ENCODE assay signal across 8 mouse cellular contexts in genomic region chr4:133659497-133660192, GRCm38 (mm10). TPM values are rescaled to one million over a fixed set of nuclear protein-coding genes. Genes with fewer than 3 reads are reported as not detected.
A peak's percentile ranks its signal among the peaks of the same experiment; 100 is the strongest.
DNase-seq lines count a peak whose midpoint lies in the region; ATAC-seq and TF ChIP-seq lines count a peak whose summit lies in the region.

No protein-coding gene starts in this region.

- WGBS in forebrain, embryonic 15.5 days: 17% methylated on average over 15 of the region's 15 CpGs
- 18% methylated on average over 15 of the region's 15 CpGs for WGBS in hindbrain, embryonic 11.5 days
- WGBS in limb, embryonic 14.5 days: 3% methylated on average over 15 of the region's 15 CpGs
- 15% methylated on average over 15 of the region's 15 CpGs for WGBS in midbrain, embryonic 15.5 days

- peak overlapping the region; percentile 13; the same call in 1 of the 2 replicates for H3K9ac ChIP-seq in forebrain, embryonic 15.5 days (replicated peaks)
- no peak overlapping the region for H3K9ac ChIP-seq in hindbrain, embryonic 11.5 days (ENCODE audit: low read depth, low read length)
- peak overlapping the region; percentile 41 for H3K9ac ChIP-seq in limb, embryonic 14.5 days (ENCODE audit: low read depth, low read length, severe bottlenecking)
- no peak overlapping the region for H3K9ac ChIP-seq in midbrain, embryonic 15.5 days

- no peak for ATAC-seq in forebrain, embryonic 15.5 days (replicated peaks)
- ATAC-seq in hindbrain, embryonic 11.5 days (ENCODE audit: low FRiP score): no peak
- ATAC-seq in limb, embryonic 14.5 days (ENCODE audit: low FRiP score, low read depth): peak; percentile 68
- ATAC-seq in midbrain, embryonic 15.5 days (replicated peaks): 0 out of 2 replicates have a peak, but pooled peaks have one; percentile 2

- 0 out of 2 replicates have a peak, but pooled peaks cover 3% of the 10 kb centered on the region for H3K36me3 ChIP-seq in forebrain, embryonic 15.5 days
- H3K36me3 ChIP-seq in hindbrain, embryonic 11.5 days (ENCODE audit: control insufficient read depth, insufficient read depth, low read length): no peaks in the 10 kb centered on the region
- peaks cover 15% of the 10 kb centered on the region for H3K36me3 ChIP-seq in limb, embryonic 14.5 days (ENCODE audit: control insufficient read depth, insufficient read depth, low read length)
- H3K36me3 ChIP-seq in midbrain, embryonic 15.5 days (replicated peaks): 0 out of 2 replicates have a peak, but pooled peaks cover 6% of the 10 kb centered on the region

- TF ChIP-seq POLR2A in limb, embryonic 14.5 days (IDR thresholded peaks at IDR 0.05; ENCODE audit: borderline replicate concordance, extremely low read depth, insufficient read depth, insufficient read length): no peak

- H3K9me3 ChIP-seq in forebrain, embryonic 15.5 days: no peaks in the 10 kb centered on the region
- no peaks in the 10 kb centered on the region for H3K9me3 ChIP-seq in hindbrain, embryonic 11.5 days (ENCODE audit: control insufficient read depth, low read length)
- no peaks in the 10 kb centered on the region for H3K9me3 ChIP-seq in limb, embryonic 14.5 days (ENCODE audit: control insufficient read depth, low read length)
- H3K9me3 ChIP-seq in midbrain, embryonic 15.5 days: no peaks in the 10 kb centered on the region

- H3K27me3 ChIP-seq in forebrain, embryonic 15.5 days: no peaks in the 10 kb centered on the region
- no peaks in the 10 kb centered on the region for H3K27me3 ChIP-seq in hindbrain, embryonic 11.5 days (ENCODE audit: control insufficient read depth, insufficient read depth, low read length)
- H3K27me3 ChIP-seq in limb, embryonic 14.5 days (ENCODE audit: control insufficient read depth, insufficient read depth, low read length): no peaks in the 10 kb centered on the region
- H3K27me3 ChIP-seq in midbrain, embryonic 15.5 days (replicated peaks): no peaks in the 10 kb centered on the region

- H3K4me2 ChIP-seq in forebrain, embryonic 15.5 days (replicated peaks): peak overlapping the region; percentile 25
- no peak overlapping the region for H3K4me2 ChIP-seq in hindbrain, embryonic 11.5 days (replicated peaks; ENCODE audit: low read depth, low read length)
- peak overlapping the region; percentile 52 for H3K4me2 ChIP-seq in limb, embryonic 14.5 days (replicated peaks; ENCODE audit: low read depth, low read length, severe bottlenecking)
- H3K4me2 ChIP-seq in midbrain, embryonic 15.5 days: peak overlapping the region; percentile 28

- peak overlapping the region; percentile 79 for H3K27ac ChIP-seq in forebrain, embryonic 15.5 days (replicated peaks)
- H3K27ac ChIP-seq in hindbrain, embryonic 11.5 days (ENCODE audit: low read depth, low read length): 0 out of 2 replicates have a peak overlapping the region, but pooled peaks have one; percentile 59
- H3K27ac ChIP-seq in limb, embryonic 14.5 days (replicated peaks; ENCODE audit: low read depth, low read length): peak overlapping the region; percentile 91
- peak overlapping the region; percentile 72 for H3K27ac ChIP-seq in midbrain, embryonic 15.5 days

- no peak overlapping the region for H3K4me3 ChIP-seq in forebrain, embryonic 15.5 days
- H3K4me3 ChIP-seq in hindbrain, embryonic 11.5 days (ENCODE audit: low read depth, low read length): no peak overlapping the region
- H3K4me3 ChIP-seq in limb, embryonic 14.5 days (replicated peaks; ENCODE audit: low read length): peak overlapping the region; percentile 23
- 0 out of 2 replicates have a peak overlapping the region, but pooled peaks have one; percentile 10 for H3K4me3 ChIP-seq in midbrain, embryonic 15.5 days

- peaks cover 37% of the 10 kb centered on the region for H3K4me1 ChIP-seq in forebrain, embryonic 15.5 days
- no peaks in the 10 kb centered on the region; the same call in 1 of the 2 replicates for H3K4me1 ChIP-seq in hindbrain, embryonic 11.5 days (replicated peaks; ENCODE audit: control insufficient read depth, insufficient read depth, low read length)
- H3K4me1 ChIP-seq in limb, embryonic 14.5 days (ENCODE audit: control insufficient read depth, insufficient read depth, low read length): peaks cover 23% of the 10 kb centered on the region
- peaks cover 10% of the 10 kb centered on the region for H3K4me1 ChIP-seq in midbrain, embryonic 15.5 days

- DNase-seq in A20 (ENCODE audit: low read depth, low spot score): peak; percentile 94
- DNase-seq in Muller cell, postnatal 12 days (ENCODE audit: inconsistent ontology term): peak; percentile 16
- DNase-seq in hindbrain, embryonic 11.5 days (ENCODE audit: low spot score): no peak
- peak; percentile 67 for DNase-seq in limb, embryonic 14.5 days (ENCODE audit: low spot score)
- DNase-seq in frontal cortex, postnatal 25 days (ENCODE audit: low spot score in 2 of 2): no peak
- DNase-seq in T-cell, adult 2 months (ENCODE audit: low spot score): no peak

RNA-seq across cellular contexts. Expression of gene Zdhhc18, which starts 9.7 kb away (rescaled TPM):
- 4.9 and 6.3 TPM in 2 replicates for polyA plus RNA-seq in forebrain, embryonic 15.5 days (2015; fragmentation: Nextera tagmentation; extraction: Ambion mirVana)
- 2.0 and 2.8 TPM in 2 replicates for polyA plus RNA-seq in hindbrain, embryonic 11.5 days (2014; fragmentation: Nextera tagmentation; extraction: Ambion mirVana)
- polyA plus RNA-seq in limb, embryonic 14.5 days (2012; rRNA removed): 38.0 and 46.5 TPM in 2 replicates
- polyA plus RNA-seq in limb, embryonic 14.5 days (2014; fragmentation: Nextera tagmentation; extraction: Ambion mirVana): 4.0 and 7.0 TPM in 2 replicates
- polyA plus RNA-seq in midbrain, embryonic 15.5 days (2015; fragmentation: Nextera tagmentation; extraction: Ambion mirVana): 6.4 and 9.3 TPM in 2 replicates

RNA-seq across cellular contexts. Expression of gene Pigv, which starts 12.8 kb away (rescaled TPM):
- 16.5 and 16.9 TPM in 2 replicates for polyA plus RNA-seq in forebrain, embryonic 15.5 days (2015; fragmentation: Nextera tagmentation; extraction: Ambion mirVana)
- 10.0 and 10.7 TPM in 2 replicates for polyA plus RNA-seq in hindbrain, embryonic 11.5 days (2014; fragmentation: Nextera tagmentation; extraction: Ambion mirVana)
- polyA plus RNA-seq in limb, embryonic 14.5 days (2012; rRNA removed): 12.2 and 13.7 TPM in 2 replicates
- polyA plus RNA-seq in limb, embryonic 14.5 days (2014; fragmentation: Nextera tagmentation; extraction: Ambion mirVana): 10.9 and 12.5 TPM in 2 replicates
- 16.0 and 16.2 TPM in 2 replicates for polyA plus RNA-seq in midbrain, embryonic 15.5 days (2015; fragmentation: Nextera tagmentation; extraction: Ambion mirVana)

RNA-seq across cellular contexts. Expression of gene Sfn, which starts 57.7 kb away (rescaled TPM):
- polyA plus RNA-seq in forebrain, embryonic 15.5 days (2015; fragmentation: Nextera tagmentation; extraction: Ambion mirVana): 0.97 and 1.1 TPM in 2 replicates
- 19.5 and 29.6 TPM in 2 replicates for polyA plus RNA-seq in hindbrain, embryonic 11.5 days (2014; fragmentation: Nextera tagmentation; extraction: Ambion mirVana)
- 112 and 139 TPM in 2 replicates for polyA plus RNA-seq in limb, embryonic 14.5 days (2012; rRNA removed)
- polyA plus RNA-seq in limb, embryonic 14.5 days (2014; fragmentation: Nextera tagmentation; extraction: Ambion mirVana): 243 and 295 TPM in 2 replicates
- 1.2 and 3.4 TPM in 2 replicates for polyA plus RNA-seq in midbrain, embryonic 15.5 days (2015; fragmentation: Nextera tagmentation; extraction: Ambion mirVana)

Comparison
In these comparisons a context has a peak if more than half of its experiments do, and no peak if none do; other contexts are left out.
1. DNase-seq: peak in A20 (single experiment), Muller cell, postnatal 12 days (single experiment) and limb, embryonic 14.5 days (single experiment); none in hindbrain, embryonic 11.5 days (single experiment), frontal cortex, postnatal 25 days (0 of 2) and T-cell, adult 2 months (single experiment).
2. ATAC-seq: peak in limb, embryonic 14.5 days (single experiment) and midbrain, embryonic 15.5 days (single experiment); none in forebrain, embryonic 15.5 days (single experiment) and hindbrain, embryonic 11.5 days (single experiment).
3. H3K4me3 ChIP-seq: peak in limb, embryonic 14.5 days (single experiment) and midbrain, embryonic 15.5 days (single experiment); none in forebrain, embryonic 15.5 days (single experiment) and hindbrain, embryonic 11.5 days (single experiment).
4. H3K9ac ChIP-seq: peak in forebrain, embryonic 15.5 days (single experiment) and limb, embryonic 14.5 days (single experiment); none in hindbrain, embryonic 11.5 days (single experiment) and midbrain, embryonic 15.5 days (single experiment).
5. Peak in every context shown above with its lines, with median percentiles within 50 percentile points of each other: H3K27ac ChIP-seq.